Mouse (Mus musculus): ENCODE results near the gene Bcl2a1b. TPM values are rescaled to one million over a fixed set of nuclear protein-coding genes. Genes with fewer than 3 reads are reported as not detected.
"Not testable (repeated sequence)": the region's sequence is repeated elsewhere in the genome, so short reads cannot be mapped to it uniquely, and the experiment has no call there.

Gene Bcl2a1b
- total and polyA plus RNA-seq, 3 experiments = 278 to 842 (median 537) TPM

GRCm38 (mm10) chr9:89238976-89239505 is 40.0 kb downstream of the Bcl2a1b start:
- dilution Hi-C loops (cut with MboI; ENCODE audit: extremely low pct_ligation_motif_present, extremely low pct_unique_long_range_greater_than_20kb, low sequenced_read_pairs); H3K9ac ChIP-seq (ENCODE audit: insufficient read depth, low read depth); H3K79me2 ChIP-seq (replicated peaks; ENCODE audit: control insufficient read depth, extremely low read depth, insufficient read depth, poor library complexity, severe bottlenecking); H3K27me3 ChIP-seq (replicated peaks); H3K4me1 ChIP-seq (ENCODE audit: control insufficient read depth in 1 of 2, insufficient read depth in 2 of 2); H3K36me3 ChIP-seq (replicated peaks in 1 of 2; ENCODE audit: control insufficient read depth in 1 of 2, insufficient read depth in 1 of 2, low read length in 1 of 2); H3K4me2 ChIP-seq (ENCODE audit: insufficient read depth, low read depth, poor library complexity, severe bottlenecking); H3K9me3 ChIP-seq (replicated peaks; ENCODE audit: low read length); H3K4me3 ChIP-seq (replicated peaks in 1 of 3; ENCODE audit: low read depth in 2 of 3, low read length in 2 of 3, poor library complexity in 1 of 3); H3K27ac ChIP-seq (ENCODE audit: insufficient read depth, low read depth); DNase-seq (ENCODE audit: extremely low read depth): not testable (repeated sequence)
- in situ Hi-C loops (cut with MboI; ENCODE audit: low pct_ligation_motif_present, low pct_unique_long_range_greater_than_20kb, low sequenced_read_pairs) = loop anchor here (25.0 kb wide), 1 partner anchor 448 kb away; no protein-coding TSS in a partner anchor

- H3K4me1 ChIP-seq (ENCODE audit: control insufficient read depth in 1 of 2, insufficient read depth in 2 of 2); H3K4me3 ChIP-seq (replicated peaks in 1 of 3; ENCODE audit: low read depth in 2 of 3, low read length in 2 of 3, poor library complexity in 1 of 3); H3K4me2 ChIP-seq (ENCODE audit: insufficient read depth, low read depth, poor library complexity, severe bottlenecking); dilution Hi-C loops (cut with MboI; ENCODE audit: extremely low pct_ligation_motif_present, extremely low pct_unique_long_range_greater_than_20kb, low sequenced_read_pairs); H3K9me3 ChIP-seq (replicated peaks; ENCODE audit: low read length); H3K36me3 ChIP-seq (replicated peaks in 1 of 2; ENCODE audit: control insufficient read depth in 1 of 2, insufficient read depth in 1 of 2, low read length in 1 of 2); H3K27ac ChIP-seq (ENCODE audit: insufficient read depth, low read depth); H3K9ac ChIP-seq (ENCODE audit: insufficient read depth, low read depth); H3K79me2 ChIP-seq (replicated peaks; ENCODE audit: control insufficient read depth, extremely low read depth, insufficient read depth, poor library complexity, severe bottlenecking); H3K27me3 ChIP-seq (replicated peaks); DNase-seq (ENCODE audit: extremely low read depth): not testable (repeated sequence)
- in situ Hi-C loops (cut with MboI; ENCODE audit: low pct_ligation_motif_present, low pct_unique_long_range_greater_than_20kb, low sequenced_read_pairs) = loop anchor here (25.0 kb wide), 1 partner anchor 447 kb away; no protein-coding TSS in a partner anchor
Measured at GRCm38 (mm10) chr9:89240516-89241019, 41.6 kb downstream of the Bcl2a1b start.

- Histone ChIP-seq H3K9me3 (replicated peaks; ENCODE audit: low read length) (no peaks in the 10 kb centered on the region), H3K79me2 (replicated peaks; ENCODE audit: control insufficient read depth, extremely low read depth, insufficient read depth, poor library complexity, severe bottlenecking) (no peaks in the 10 kb centered on the region), H3K9ac (ENCODE audit: insufficient read depth, low read depth) (no peak overlapping the region), H3K27me3 (replicated peaks) (no peaks in the 10 kb centered on the region), H3K27ac (ENCODE audit: insufficient read depth, low read depth) (no peak overlapping the region), H3K4me2 (ENCODE audit: insufficient read depth, low read depth, poor library complexity, severe bottlenecking) (no peak overlapping the region), H3K4me3 (replicated peaks in 1 of 3; ENCODE audit: low read depth in 2 of 3, low read length in 2 of 3, poor library complexity in 1 of 3) (no peak overlapping the region), H3K4me1 (ENCODE audit: control insufficient read depth in 1 of 2, insufficient read depth in 2 of 2) (peaks cover 0 to 17% of the 10 kb centered on the region in 2 experiments; a peak in 3 of 4 replicates), H3K36me3 (replicated peaks in 1 of 2; ENCODE audit: control insufficient read depth in 1 of 2, insufficient read depth in 1 of 2, low read length in 1 of 2) (peaks cover 12 to 13% of the 10 kb centered on the region in 2 experiments)
- TF ChIP-seq POLR2AphosphoS2 (IDR thresholded peaks at IDR 0.05; ENCODE audit: low read depth, low read length) = no peak
- no peak for TF ChIP-seq MXI1 (IDR thresholded peaks at IDR 0.05; ENCODE audit: low read depth, low read length)
- no peak for TF ChIP-seq ZMIZ1 (IDR thresholded peaks at IDR 0.05; ENCODE audit: low read depth, low read length)
- no peak for TF ChIP-seq EP300 (IDR thresholded peaks at IDR 0.05; ENCODE audit: low read length)
- TF ChIP-seq USF1 (IDR thresholded peaks at IDR 0.05; ENCODE audit: low read depth, low read length) = no peak
- no peak for TF ChIP-seq NELFE (IDR thresholded peaks at IDR 0.05; ENCODE audit: low read depth, low read length)
- TF ChIP-seq RAD21 (IDR thresholded peaks at IDR 0.05; ENCODE audit: low read depth, low read length) = no peak
- no peak for TF ChIP-seq ZNF384 (IDR thresholded peaks at IDR 0.05; ENCODE audit: low read depth, low read length)
- TF ChIP-seq MAZ (IDR thresholded peaks at IDR 0.05; ENCODE audit: low read depth, low read length) = no peak
- no peak for TF ChIP-seq ELF1 (IDR thresholded peaks at IDR 0.05; ENCODE audit: low read depth, low read length)
- TF ChIP-seq ZC3H11A (IDR thresholded peaks at IDR 0.05; ENCODE audit: low read depth, low read length) = no peak
- TF ChIP-seq MYC (IDR thresholded peaks at IDR 0.05; ENCODE audit: low read depth, low read length) = no peak
- no peak for TF ChIP-seq JUND (conservative IDR thresholded peaks at IDR 0.05; ENCODE audit: low read depth, low read length)
- no peak for TF ChIP-seq ZKSCAN1 (IDR thresholded peaks at IDR 0.05; ENCODE audit: borderline replicate concordance, low read depth, low read length)
- TF ChIP-seq HCFC1 (IDR thresholded peaks at IDR 0.05; ENCODE audit: low read depth, low read length) = no peak
- no peak for TF ChIP-seq SIN3A (IDR thresholded peaks at IDR 0.05; ENCODE audit: low read length)
- no peak for TF ChIP-seq JUN (IDR thresholded peaks at IDR 0.05; ENCODE audit: insufficient read depth, low read depth, low read length)
- TF ChIP-seq NRF1 (IDR thresholded peaks at IDR 0.05; ENCODE audit: low read depth, low read length) = no peak
- TF ChIP-seq E2F4 (IDR thresholded peaks at IDR 0.05; ENCODE audit: insufficient replicate concordance, low read depth, low read length) = no peak
- TF ChIP-seq TCF12 (IDR thresholded peaks at IDR 0.05; ENCODE audit: low read depth, low read length) = no peak
- dilution Hi-C loops (cut with MboI; ENCODE audit: extremely low pct_ligation_motif_present, extremely low pct_unique_long_range_greater_than_20kb, low sequenced_read_pairs) (no loop called here), in situ Hi-C loops (cut with MboI; ENCODE audit: low pct_ligation_motif_present, low pct_unique_long_range_greater_than_20kb, low sequenced_read_pairs) (no loop called here)
- DNase-seq (ENCODE audit: extremely low read depth) = no peak
Measured at GRCm38 (mm10) chr9:89253400-89253799, 54.4 kb downstream of the Bcl2a1b start.

Data from CH12.LX (cell line).